Mouse (Mus musculus): ENCODE measurements at regions not wholly inside any gene's neighbourhood (a gene's known extent, or its start where the extent isn't known, plus 50 kb on each side); places are given as distances from the start of the nearest gene placed in this dataset.
A peak's percentile ranks its signal among the peaks of the same experiment; 100 is the strongest.

GRCm38 (mm10) chr14:80901346-80901745 lies 917.5 kb downstream of the Olfm4 start:
- no peaks in the 10 kb centered on the region for H3K36me3 ChIP-seq
- no peaks in the 10 kb centered on the region for H3K9me3 ChIP-seq
- no peak overlapping the region for H3K27ac ChIP-seq (replicated peaks)
- H3K4me1 ChIP-seq: no peaks in the 10 kb centered on the region
- H3K4me3 ChIP-seq: no peak overlapping the region
- no peak overlapping the region for H3K4me2 ChIP-seq
- no peak overlapping the region for H3K9ac ChIP-seq
- no peaks in the 10 kb centered on the region for H3K27me3 ChIP-seq (replicated peaks)
- 67% methylated on average over 10 of the region's 10 CpGs for WGBS
- no peak for ATAC-seq (ENCODE audit: extremely low read depth, insufficient number of reproducible peaks, low FRiP score, low TSS enrichment)

GRCm38 (mm10) chr14:80901759-80902163 lies 917.9 kb downstream of the Olfm4 start:
- no peak overlapping the region for H3K27ac ChIP-seq (replicated peaks)
- H3K9ac ChIP-seq: no peak overlapping the region
- H3K27me3 ChIP-seq (replicated peaks): no peaks in the 10 kb centered on the region
- no peak overlapping the region for H3K4me3 ChIP-seq
- H3K36me3 ChIP-seq: no peaks in the 10 kb centered on the region
- H3K4me1 ChIP-seq: no peaks in the 10 kb centered on the region
- H3K9me3 ChIP-seq: no peaks in the 10 kb centered on the region
- WGBS: 79% methylated on average over 9 of the region's 9 CpGs
- no peak for ATAC-seq (ENCODE audit: extremely low read depth, insufficient number of reproducible peaks, low FRiP score, low TSS enrichment)
- no peak overlapping the region for H3K4me2 ChIP-seq

- H3K27ac ChIP-seq (replicated peaks): no peak overlapping the region
- no peak overlapping the region for H3K9ac ChIP-seq
- H3K4me3 ChIP-seq: no peak overlapping the region
- H3K4me1 ChIP-seq: no peaks in the 10 kb centered on the region
- H3K9me3 ChIP-seq: no peaks in the 10 kb centered on the region
- no peak overlapping the region for H3K4me2 ChIP-seq
- no peaks in the 10 kb centered on the region for H3K36me3 ChIP-seq
- no peaks in the 10 kb centered on the region for H3K27me3 ChIP-seq (replicated peaks)
- no peak for ATAC-seq (ENCODE audit: extremely low read depth, insufficient number of reproducible peaks, low FRiP score, low TSS enrichment)
- WGBS: 65% methylated on average over 3 of the region's 3 CpGs
These were observed 932.1 kb downstream of the Olfm4 start for GRCm38 (mm10) chr14:80916031-80916430.

GRCm38 (mm10) chr14:80923732-80924131 lies 939.9 kb downstream of the Olfm4 start:
- Histone ChIP-seq H3K4me2 (no peak overlapping the region), H3K4me3 (no peak overlapping the region), H3K27me3 (replicated peaks) (no peaks in the 10 kb centered on the region), H3K9me3 (no peaks in the 10 kb centered on the region), H3K4me1 (no peaks in the 10 kb centered on the region), H3K36me3 (no peaks in the 10 kb centered on the region), H3K27ac (replicated peaks) (no peak overlapping the region), H3K9ac (no peak overlapping the region)
- WGBS: 51% methylated on average over 2 of the region's 2 CpGs
- no peak for ATAC-seq (ENCODE audit: extremely low read depth, insufficient number of reproducible peaks, low FRiP score, low TSS enrichment)

- ATAC-seq (ENCODE audit: extremely low read depth, insufficient number of reproducible peaks, low FRiP score, low TSS enrichment): no peak
- Histone ChIP-seq H3K9me3 (no peaks in the 10 kb centered on the region), H3K27ac (replicated peaks) (no peak overlapping the region), H3K36me3 (no peaks in the 10 kb centered on the region), H3K4me2 (no peak overlapping the region), H3K9ac (no peak overlapping the region), H3K27me3 (replicated peaks) (no peaks in the 10 kb centered on the region), H3K4me1 (no peaks in the 10 kb centered on the region), H3K4me3 (no peak overlapping the region)
- 84% methylated on average over 2 of the region's 2 CpGs for WGBS
These were observed 976.1 kb downstream of the Olfm4 start for GRCm38 (mm10) chr14:80959966-80960365.

GRCm38 (mm10) chr14:80975795-80976194 lies 991.9 kb downstream of the Olfm4 start:
- Histone ChIP-seq H3K4me1 (peaks cover 15% of the 10 kb centered on the region), H3K9ac (no peak overlapping the region), H3K9me3 (no peaks in the 10 kb centered on the region), H3K36me3 (no peaks in the 10 kb centered on the region), H3K4me2 (no peak overlapping the region), H3K27me3 (replicated peaks) (no peaks in the 10 kb centered on the region), H3K4me3 (no peak overlapping the region), H3K27ac (replicated peaks) (no peak overlapping the region)
- WGBS: 90% methylated on average over 4 of the region's 4 CpGs
- ATAC-seq (ENCODE audit: extremely low read depth, insufficient number of reproducible peaks, low FRiP score, low TSS enrichment): no peak

GRCm38 (mm10) chr14:80976662-80977061 lies 992.8 kb downstream of the Olfm4 start:
- Histone ChIP-seq H3K9me3 (no peaks in the 10 kb centered on the region), H3K27me3 (replicated peaks) (no peaks in the 10 kb centered on the region), H3K4me1 (peaks cover 15% of the 10 kb centered on the region), H3K9ac (no peak overlapping the region), H3K4me3 (no peak overlapping the region), H3K27ac (replicated peaks) (no peak overlapping the region), H3K36me3 (no peaks in the 10 kb centered on the region), H3K4me2 (no peak overlapping the region)
- no peak for ATAC-seq (ENCODE audit: extremely low read depth, insufficient number of reproducible peaks, low FRiP score, low TSS enrichment)
- WGBS: 47% methylated on average over 5 of the region's 5 CpGs

GRCm38 (mm10) chr14:80979475-80979874 lies 995.6 kb downstream of the Olfm4 start:
- no peak overlapping the region for H3K4me3 ChIP-seq
- no peaks in the 10 kb centered on the region for H3K36me3 ChIP-seq
- H3K9ac ChIP-seq: no peak overlapping the region
- ATAC-seq (ENCODE audit: extremely low read depth, insufficient number of reproducible peaks, low FRiP score, low TSS enrichment): no peak; the same call in 1 of the 2 replicates
- peak overlapping the region; percentile 20 for H3K4me2 ChIP-seq
- H3K9me3 ChIP-seq: no peaks in the 10 kb centered on the region
- peak overlapping the region; percentile 38 for H3K27ac ChIP-seq (replicated peaks)
- WGBS: 12% methylated on average over 5 of the region's 5 CpGs
- H3K4me1 ChIP-seq: peaks cover 12% of the 10 kb centered on the region
- no peaks in the 10 kb centered on the region for H3K27me3 ChIP-seq (replicated peaks)

- Histone ChIP-seq H3K4me2 (no peak overlapping the region), H3K4me3 (no peak overlapping the region), H3K36me3 (no peaks in the 10 kb centered on the region), H3K9me3 (no peaks in the 10 kb centered on the region), H3K9ac (no peak overlapping the region), H3K4me1 (no peaks in the 10 kb centered on the region), H3K27ac (replicated peaks) (no peak overlapping the region), H3K27me3 (replicated peaks) (no peaks in the 10 kb centered on the region)
- ATAC-seq (ENCODE audit: extremely low read depth, insufficient number of reproducible peaks, low FRiP score, low TSS enrichment): no peak
- 58% methylated on average over 3 of the region's 3 CpGs for whole genome bisulfite sequencing
These were observed 1006.3 kb downstream of the Olfm4 start for GRCm38 (mm10) chr14:80990192-80990591.

- no peaks in the 10 kb centered on the region for H3K27me3 ChIP-seq (replicated peaks)
- H3K36me3 ChIP-seq: no peaks in the 10 kb centered on the region
- H3K9ac ChIP-seq: no peak overlapping the region
- no peak for ATAC-seq (ENCODE audit: extremely low read depth, insufficient number of reproducible peaks, low FRiP score, low TSS enrichment)
- 73% methylated on average over 1 of the region's 1 CpGs for WGBS
- no peaks in the 10 kb centered on the region for H3K4me1 ChIP-seq
- no peak overlapping the region for H3K4me3 ChIP-seq
- no peak overlapping the region for H3K27ac ChIP-seq (replicated peaks)
- H3K4me2 ChIP-seq: no peak overlapping the region
- H3K9me3 ChIP-seq: no peaks in the 10 kb centered on the region
These were observed 1006.9 kb downstream of the Olfm4 start for GRCm38 (mm10) chr14:80990679-80991286.

GRCm38 (mm10) chr14:80999030-80999429 lies 1015.1 kb downstream of the Olfm4 start:
- no peaks in the 10 kb centered on the region for H3K4me1 ChIP-seq
- H3K27me3 ChIP-seq (replicated peaks): no peaks in the 10 kb centered on the region
- no peak for ATAC-seq (ENCODE audit: extremely low read depth, insufficient number of reproducible peaks, low FRiP score, low TSS enrichment)
- no peaks in the 10 kb centered on the region for H3K36me3 ChIP-seq
- H3K4me3 ChIP-seq: no peak overlapping the region
- H3K9me3 ChIP-seq: no peaks in the 10 kb centered on the region
- H3K27ac ChIP-seq (replicated peaks): no peak overlapping the region
- no peak overlapping the region for H3K4me2 ChIP-seq
- no peak overlapping the region for H3K9ac ChIP-seq
- 75% methylated on average over 1 of the region's 1 CpGs for WGBS

GRCm38 (mm10) chr14:81013208-81013607 lies 1029.3 kb downstream of the Olfm4 start:
- 70% methylated on average over 5 of the region's 5 CpGs for WGBS
- ATAC-seq (ENCODE audit: extremely low read depth, insufficient number of reproducible peaks, low FRiP score, low TSS enrichment): no peak
- H3K9me3 ChIP-seq: no peaks in the 10 kb centered on the region
- no peaks in the 10 kb centered on the region for H3K27me3 ChIP-seq (replicated peaks)
- H3K27ac ChIP-seq (replicated peaks): no peak overlapping the region
- no peak overlapping the region for H3K4me2 ChIP-seq
- H3K9ac ChIP-seq: no peak overlapping the region
- no peaks in the 10 kb centered on the region for H3K4me1 ChIP-seq
- no peak overlapping the region for H3K4me3 ChIP-seq
- H3K36me3 ChIP-seq: no peaks in the 10 kb centered on the region

All from heart, embryonic 13.5 days (tissue).